Comparison of ENCODE assay signal across 22 mouse cellular contexts in genomic region chr4:144916520-144916919, GRCm38 (mm10). TPM values are rescaled to one million over a fixed set of nuclear protein-coding genes. Genes with fewer than 3 reads are reported as not detected.
A peak's percentile ranks its signal among the peaks of the same experiment; 100 is the strongest.
DNase-seq lines count a peak whose midpoint lies in the region; TF ChIP-seq lines count a peak whose summit lies in the region.
"Had no signal": no experiment of that assay in that cellular context is flagged by ENCODE, and none has a peak within 500 bp of the region (broad histone marks: within the 10 kb centered on the region; RNA-seq: fewer than 3 reads in every experiment).

No protein-coding gene starts in this region.

- H3K4me1 ChIP-seq in CH12.LX (ENCODE audit: control insufficient read depth in 1 of 2, insufficient read depth in 2 of 2): peaks cover 0 to 5% of the 10 kb centered on the region in 2 experiments; a peak in 1 of 4 replicates
- peaks cover 22% of the 10 kb centered on the region for H3K4me1 ChIP-seq in brown adipose tissue, adult 24 weeks (ENCODE audit: control insufficient read depth, insufficient read depth, insufficient read length, low read length)
- H3K4me1 ChIP-seq: embryonic facial prominence, embryonic 10.5 days; embryonic facial prominence, embryonic 12.5 days; forebrain, embryonic 13.5 days; forebrain, embryonic 15.5 days had no signal

- H3K36me3 ChIP-seq in CH12.LX (replicated peaks in 1 of 2; ENCODE audit: control insufficient read depth in 1 of 2, insufficient read depth in 1 of 2, low read length in 1 of 2) (peaks cover 37 to 47% of the 10 kb centered on the region in 2 experiments), macrophage (ENCODE audit: inconsistent target) (peaks cover 92% of the 10 kb centered on the region)
- H3K36me3 ChIP-seq: forebrain, embryonic 15.5 days had no signal

- H3K4me3 ChIP-seq in CH12.LX (replicated peaks in 1 of 3; ENCODE audit: low read depth in 2 of 3, low read length in 2 of 3, poor library complexity in 1 of 3) (no peak overlapping the region), macrophage (ENCODE audit: inconsistent target) (no peak overlapping the region)
- no peak overlapping the region for H3K4me3 ChIP-seq in brown adipose tissue, adult 24 weeks (ENCODE audit: insufficient read depth, low read depth, low read length)
- H3K4me3 ChIP-seq: embryonic facial prominence, embryonic 10.5 days; embryonic facial prominence, embryonic 12.5 days; forebrain, embryonic 13.5 days; forebrain, embryonic 15.5 days had no signal

- in situ Hi-C loops in CH12.LX (cut with MboI; ENCODE audit: low pct_ligation_motif_present, low pct_unique_long_range_greater_than_20kb, low sequenced_read_pairs): no loop called here

- no peak for TF ChIP-seq EP300 in CH12.LX (IDR thresholded peaks at IDR 0.05; ENCODE audit: low read length)

- no peak overlapping the region for H3K27ac ChIP-seq in CH12.LX (ENCODE audit: insufficient read depth, low read depth)
- peak overlapping the region; percentile 5 for H3K27ac ChIP-seq in brown adipose tissue, adult 24 weeks (replicated peaks; ENCODE audit: low read depth, low read length)
- H3K27ac ChIP-seq in macrophage: peak overlapping the region; percentile 8; the same call in 1 of the 2 replicates
- H3K27ac ChIP-seq: embryonic facial prominence, embryonic 10.5 days; embryonic facial prominence, embryonic 12.5 days; forebrain, embryonic 13.5 days; forebrain, embryonic 15.5 days had no signal

- H3K4me2 ChIP-seq in CH12.LX (ENCODE audit: insufficient read depth, low read depth, poor library complexity, severe bottlenecking): no peak overlapping the region
- H3K4me2 ChIP-seq: embryonic facial prominence, embryonic 12.5 days; forebrain, embryonic 13.5 days; forebrain, embryonic 15.5 days had no signal

- H3K79me2 ChIP-seq in CH12.LX (replicated peaks; ENCODE audit: control insufficient read depth, extremely low read depth, insufficient read depth, poor library complexity, severe bottlenecking): 0 out of 2 replicates have a peak, but pooled peaks cover 3% of the 10 kb centered on the region
- peaks cover 100% of the 10 kb centered on the region for H3K79me2 ChIP-seq in macrophage (ENCODE audit: inconsistent target)

- TF ChIP-seq RAD21 in CH12.LX (IDR thresholded peaks at IDR 0.05; ENCODE audit: low read depth, low read length): no peak

- dilution Hi-C loops in CH12.LX (cut with MboI; ENCODE audit: extremely low pct_ligation_motif_present, extremely low pct_unique_long_range_greater_than_20kb, low sequenced_read_pairs): no loop called here

- WGBS in macrophage (ENCODE audit: missing documents): 78% methylated on average over 6 of the region's 6 CpGs

- DNase-seq in CH12.LX (ENCODE audit: extremely low read depth): no peak
- DNase-seq in gastrocnemius, postnatal 4 days (ENCODE audit: low spot score in 2 of 2): no peak
- DNase-seq in thymus, postnatal 10 days (ENCODE audit: low spot score in 2 of 2): no peak
- DNase-seq: adrenal gland, adult 8-10 months; adrenal gland, postnatal 14 days; adrenal gland, postnatal 36 days; B cell, adult 2 months; cerebellum, adult 11 months; cerebellum, adult 18-20 months; cerebellum, adult 8-10 months; cerebellum, adult 9-11 months; cerebellum, postnatal 14 days; cerebellum, postnatal 36 days; forebrain, postnatal 0 days had no signal

- H3K27me3 ChIP-seq in CH12.LX (replicated peaks): no peaks in the 10 kb centered on the region
- H3K27me3 ChIP-seq: embryonic facial prominence, embryonic 12.5 days; forebrain, embryonic 13.5 days; forebrain, embryonic 15.5 days; Patski had no signal

- no peak overlapping the region for H3K9ac ChIP-seq in CH12.LX (ENCODE audit: insufficient read depth, low read depth)
- H3K9ac ChIP-seq: embryonic facial prominence, embryonic 12.5 days; forebrain, embryonic 13.5 days; forebrain, embryonic 15.5 days; forebrain, postnatal 0 days had no signal

- TF ChIP-seq POLR2A in CH12.LX (IDR thresholded peaks at IDR 0.05; ENCODE audit: low read depth, low read length): no peak

- no peaks in the 10 kb centered on the region for H3K9me3 ChIP-seq in CH12.LX (replicated peaks; ENCODE audit: low read length)
- H3K9me3 ChIP-seq: embryonic facial prominence, embryonic 10.5 days; embryonic facial prominence, embryonic 12.5 days; forebrain, embryonic 13.5 days; forebrain, embryonic 15.5 days; G1E had no signal

- no peak for TF ChIP-seq CTCF in CH12.LX (conservative IDR thresholded peaks at IDR 0.05 in 1 of 2, IDR thresholded peaks at IDR 0.05 in 1 of 2; ENCODE audit: low read depth in 2 of 2, low read length in 2 of 2)

TF ChIP-seq in CH12.LX, 34 proteins besides CTCF, POLR2A, EP300 and RAD21:
- TF ChIP-seq HCFC1 (IDR thresholded peaks at IDR 0.05; ENCODE audit: low read depth, low read length) (no peak), MAZ (IDR thresholded peaks at IDR 0.05; ENCODE audit: low read depth, low read length) (no peak), MAFK (IDR thresholded peaks at IDR 0.05; ENCODE audit: insufficient replicate concordance, low read length) (peak; percentile 54; the same call in 1 of the 2 replicates), MAX (IDR thresholded peaks at IDR 0.05; ENCODE audit: low read length) (no peak), KAT2A (IDR thresholded peaks at IDR 0.05; ENCODE audit: insufficient replicate concordance, low read length) (no peak), NELFE (IDR thresholded peaks at IDR 0.05; ENCODE audit: low read depth, low read length) (no peak), TBP (conservative IDR thresholded peaks at IDR 0.05; ENCODE audit: low read depth, low read length) (no peak), JUN (IDR thresholded peaks at IDR 0.05; ENCODE audit: insufficient read depth, low read depth, low read length) (no peak)

RNA-seq across cellular contexts. Expression of gene Dhrs3, which starts 23.9 kb away (rescaled TPM):
- total RNA-seq in CH12.LX (2012; rRNA removed) (24.4 and 37.7 TPM in 2 replicates), CH12.LX (2014; rRNA removed) (8.7 and 10.5 TPM in 2 replicates)
- polyA plus RNA-seq in CH12.LX (2012; ENCODE audit: insufficient read length, low read depth) (7.8 and 7.9 TPM in 2 replicates), macrophage (2018) (386 to 676 TPM (median 674 TPM) in 3 replicates)
- polyA plus RNA-seq in brown adipose tissue, adult 24 weeks (2012; ENCODE audit: insufficient read depth, insufficient read length, missing spikeins): 167 and 202 TPM in 2 replicates
- total RNA-seq in macrophage (2018; cell fraction: chromatin; rRNA removed): 100 to 1,000 TPM in 24 of 26 experiments, 10 to 100 TPM in 2; 86.8 to 665 (median 236) TPM
- 1,000 to 10,000 TPM in 6 of 26 experiments, 100 to 1,000 TPM in 20; 397 to 1,306 (median 691) TPM for total RNA-seq in macrophage (2018; cell fraction: cytosol; rRNA removed)
- 1,000 to 10,000 TPM in 3 of 26 experiments, 100 to 1,000 TPM in 23; 221 to 1,223 (median 655) TPM for total RNA-seq in macrophage (2018; cell fraction: nucleus; rRNA removed)
- total RNA-seq in gastrocnemius, postnatal 4 days (2021): 10 to 100 TPM; 49.2 to 51.4 TPM

Comparison
In these comparisons a context has a peak if more than half of its experiments do, and no peak if none do; other contexts are left out.
1. RNA of gene Dhrs3, which starts 23.9 kb away (polyA plus RNA-seq): 386 to 676 TPM in macrophage and 167 to 202 TPM in brown adipose tissue, adult 24 weeks; 7.8 to 7.9 TPM in CH12.LX; every median in the first group is over 10 times any median in the second.